Mouse (Mus musculus): Measurements from ENCODE around the gene Relt. TPM values are rescaled to one million over a fixed set of nuclear protein-coding genes. Genes with fewer than 3 reads are reported as not detected.

Relt gene
- total and polyA plus RNA-seq, 3 experiments, result 24.5 to 31.1 (median 29.9) TPM

GRCm38 (mm10) chr7:100835168-100835567, 28.1 kb downstream of the Relt start:
- peaks cover 2 to 62% of the 10 kb centered on the region in 2 experiments for H3K36me3 ChIP-seq (replicated peaks in 1 of 2; ENCODE audit: control insufficient read depth in 1 of 2, insufficient read depth in 1 of 2, low read length in 1 of 2)
- H3K4me2 ChIP-seq (ENCODE audit: insufficient read depth, low read depth, poor library complexity, severe bottlenecking), result no peak overlapping the region
- no peak for DNase-seq (ENCODE audit: extremely low read depth)
- no peaks in the 10 kb centered on the region for H3K9me3 ChIP-seq (replicated peaks; ENCODE audit: low read length)
- H3K4me3 ChIP-seq (replicated peaks in 1 of 3; ENCODE audit: low read depth in 2 of 3, low read length in 2 of 3, poor library complexity in 1 of 3), result no peak overlapping the region
- no peaks in the 10 kb centered on the region for H3K79me2 ChIP-seq (replicated peaks; ENCODE audit: control insufficient read depth, extremely low read depth, insufficient read depth, poor library complexity, severe bottlenecking)
- no peak overlapping the region for H3K9ac ChIP-seq (ENCODE audit: insufficient read depth, low read depth)
- TF ChIP-seq ZMIZ1 (IDR thresholded peaks at IDR 0.05; ENCODE audit: low read depth, low read length), result no peak
- TF ChIP-seq KAT2A (IDR thresholded peaks at IDR 0.05; ENCODE audit: insufficient replicate concordance, low read length), result no peak
- TF ChIP-seq SIN3A (IDR thresholded peaks at IDR 0.05; ENCODE audit: low read length), result no peak
- TF ChIP-seq MAZ (IDR thresholded peaks at IDR 0.05; ENCODE audit: low read depth, low read length), result no peak
- no peak for TF ChIP-seq CHD2 (IDR thresholded peaks at IDR 0.05; ENCODE audit: low read length)
- TF ChIP-seq E2F4 (IDR thresholded peaks at IDR 0.05; ENCODE audit: insufficient replicate concordance, low read depth, low read length), result no peak
- TF ChIP-seq JUN (IDR thresholded peaks at IDR 0.05; ENCODE audit: insufficient read depth, low read depth, low read length), result no peak
- no peak for TF ChIP-seq ZNF384 (IDR thresholded peaks at IDR 0.05; ENCODE audit: low read depth, low read length)
- no peak for TF ChIP-seq GABPA (IDR thresholded peaks at IDR 0.05; ENCODE audit: insufficient replicate concordance, low read depth, low read length)
- TF ChIP-seq RCOR1 (conservative IDR thresholded peaks at IDR 0.05; ENCODE audit: low read depth, low read length), result no peak
- no peak for TF ChIP-seq PAX5 (IDR thresholded peaks at IDR 0.05; ENCODE audit: low read length)
- TF ChIP-seq USF1 (IDR thresholded peaks at IDR 0.05; ENCODE audit: low read depth, low read length), result no peak
- no peak for TF ChIP-seq MXI1 (IDR thresholded peaks at IDR 0.05; ENCODE audit: low read depth, low read length)
- TF ChIP-seq ZC3H11A (IDR thresholded peaks at IDR 0.05; ENCODE audit: low read depth, low read length), result no peak
- TF ChIP-seq JUND (conservative IDR thresholded peaks at IDR 0.05; ENCODE audit: low read depth, low read length), result no peak
- no peak for TF ChIP-seq SMC3 (IDR thresholded peaks at IDR 0.05; ENCODE audit: low read depth, low read length)
- in situ Hi-C loops (cut with MboI; ENCODE audit: low pct_ligation_motif_present, low pct_unique_long_range_greater_than_20kb, low sequenced_read_pairs), result no loop called here
- H3K27me3 ChIP-seq (replicated peaks), result no peaks in the 10 kb centered on the region
- H3K27ac ChIP-seq (ENCODE audit: insufficient read depth, low read depth), result no peak overlapping the region
- dilution Hi-C loops (cut with MboI; ENCODE audit: extremely low pct_ligation_motif_present, extremely low pct_unique_long_range_greater_than_20kb, low sequenced_read_pairs), result no loop called here
- H3K4me1 ChIP-seq (ENCODE audit: control insufficient read depth in 1 of 2, insufficient read depth in 2 of 2), result peaks cover 0 to 10% of the 10 kb centered on the region in 2 experiments; a peak in 2 of 4 replicates

- no peaks in the 10 kb centered on the region for H3K9me3 ChIP-seq (replicated peaks; ENCODE audit: low read length)
- TF ChIP-seq ETS1 (conservative IDR thresholded peaks at IDR 0.05; ENCODE audit: low read depth, low read length) (no peak), EP300 (IDR thresholded peaks at IDR 0.05; ENCODE audit: low read length) (no peak), ZMIZ1 (IDR thresholded peaks at IDR 0.05; ENCODE audit: low read depth, low read length) (no peak), TCF12 (IDR thresholded peaks at IDR 0.05; ENCODE audit: low read depth, low read length) (no peak), RAD21 (IDR thresholded peaks at IDR 0.05; ENCODE audit: low read depth, low read length) (no peak), CHD1 (IDR thresholded peaks at IDR 0.05; ENCODE audit: low read depth, low read length) (no peak), JUND (conservative IDR thresholded peaks at IDR 0.05; ENCODE audit: low read depth, low read length) (no peak), ZKSCAN1 (IDR thresholded peaks at IDR 0.05; ENCODE audit: borderline replicate concordance, low read depth, low read length) (no peak)
- peaks cover 2 to 60% of the 10 kb centered on the region in 2 experiments for H3K36me3 ChIP-seq (replicated peaks in 1 of 2; ENCODE audit: control insufficient read depth in 1 of 2, insufficient read depth in 1 of 2, low read length in 1 of 2)
- no peak overlapping the region for H3K27ac ChIP-seq (ENCODE audit: insufficient read depth, low read depth)
- H3K27me3 ChIP-seq (replicated peaks), result no peaks in the 10 kb centered on the region
- dilution Hi-C loops (cut with MboI; ENCODE audit: extremely low pct_ligation_motif_present, extremely low pct_unique_long_range_greater_than_20kb, low sequenced_read_pairs) (no loop called here), in situ Hi-C loops (cut with MboI; ENCODE audit: low pct_ligation_motif_present, low pct_unique_long_range_greater_than_20kb, low sequenced_read_pairs) (no loop called here)
- H3K4me2 ChIP-seq (ENCODE audit: insufficient read depth, low read depth, poor library complexity, severe bottlenecking), result no peak overlapping the region
- no peaks in the 10 kb centered on the region for H3K79me2 ChIP-seq (replicated peaks; ENCODE audit: control insufficient read depth, extremely low read depth, insufficient read depth, poor library complexity, severe bottlenecking)
- H3K9ac ChIP-seq (ENCODE audit: insufficient read depth, low read depth), result no peak overlapping the region
- H3K4me3 ChIP-seq (replicated peaks in 1 of 3; ENCODE audit: low read depth in 2 of 3, low read length in 2 of 3, poor library complexity in 1 of 3), result no peak overlapping the region
- peaks cover 0 to 10% of the 10 kb centered on the region in 2 experiments; a peak in 2 of 4 replicates for H3K4me1 ChIP-seq (ENCODE audit: control insufficient read depth in 1 of 2, insufficient read depth in 2 of 2)
- no peak for DNase-seq (ENCODE audit: extremely low read depth)
Observed at GRCm38 (mm10) chr7:100833859-100834258, 29.4 kb downstream of the Relt start.

All from CH12.LX (cell line).